Mouse (Mus musculus): Measurements from ENCODE around the gene Pigk. TPM values are rescaled to one million over a fixed set of nuclear protein-coding genes. Genes with fewer than 3 reads are reported as not detected.

Pigk gene
- polyA plus RNA-seq, 1 experiment from 2014 or later, result 54.0 TPM

DNA sequence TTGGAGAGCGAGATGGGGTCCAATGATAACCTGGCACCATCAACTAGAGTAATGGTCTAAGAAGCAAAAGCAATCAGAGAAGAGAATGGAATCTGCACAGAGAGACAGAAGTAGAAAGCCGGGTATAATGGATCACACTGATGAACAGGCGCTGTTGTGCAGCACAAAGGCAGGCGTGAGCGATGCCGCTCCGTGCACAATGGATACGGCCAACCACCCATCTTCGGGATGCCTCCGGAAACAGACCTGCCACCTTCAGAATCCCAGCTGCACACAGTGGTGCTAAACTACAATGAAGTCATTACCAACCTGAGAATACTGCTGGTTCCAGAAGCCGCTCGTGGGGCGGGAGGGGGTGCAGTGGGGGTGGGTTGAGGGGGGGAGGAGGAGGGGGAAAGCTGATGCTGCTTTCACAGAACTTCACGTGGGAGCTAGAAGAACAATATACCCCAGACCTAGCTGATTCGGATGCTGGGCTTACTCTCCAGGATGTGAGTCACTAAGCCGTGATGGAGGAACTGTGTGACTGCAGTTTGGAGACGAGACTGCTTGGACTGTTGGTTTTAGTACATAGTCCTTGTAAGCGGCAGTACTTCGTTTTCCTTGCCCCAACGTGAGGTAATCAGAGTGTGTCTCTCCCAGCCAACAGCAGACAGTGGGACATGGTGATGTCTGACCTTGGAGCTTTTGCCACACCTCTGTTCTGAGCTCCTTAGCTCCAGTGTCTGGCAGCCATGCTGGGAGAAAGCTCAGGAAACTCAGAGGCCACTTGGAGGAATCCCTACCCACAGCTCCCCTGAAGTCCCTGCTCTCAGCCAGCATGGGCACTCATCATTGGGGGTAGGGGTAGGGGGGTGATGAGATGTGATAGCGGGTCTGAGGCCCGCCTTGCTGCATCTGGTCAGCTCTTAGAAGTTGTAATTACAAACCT lies 152.4 kb downstream of the Pigk start:
- H3K9ac ChIP-seq, result no peak overlapping the region
- no peaks in the 10 kb centered on the region for H3K4me1 ChIP-seq
- no peak for ATAC-seq (ENCODE audit: insufficient number of reproducible peaks, low FRiP score, low TSS enrichment, low read depth)
- H3K4me3 ChIP-seq, result no peak overlapping the region
- no peak overlapping the region for H3K27ac ChIP-seq
- no peaks in the 10 kb centered on the region for H3K27me3 ChIP-seq
- WGBS, result 80% methylated on average over 22 of the region's 22 CpGs
- H3K9me3 ChIP-seq, result no peaks in the 10 kb centered on the region
- H3K36me3 ChIP-seq, result no peaks in the 10 kb centered on the region
- H3K4me2 ChIP-seq, result no peak overlapping the region

GRCm38 (mm10) chr3:152867654-152868525 lies 154.0 kb downstream of the Pigk start:
- Histone ChIP-seq H3K4me2 (no peak overlapping the region), H3K4me3 (no peak overlapping the region), H3K27ac (no peak overlapping the region), H3K36me3 (no peaks in the 10 kb centered on the region), H3K9ac (no peak overlapping the region), H3K9me3 (no peaks in the 10 kb centered on the region), H3K4me1 (no peaks in the 10 kb centered on the region), H3K27me3 (no peaks in the 10 kb centered on the region)
- ATAC-seq (ENCODE audit: insufficient number of reproducible peaks, low FRiP score, low TSS enrichment, low read depth), result no peak
- WGBS, result 63% methylated on average over 12 of the region's 12 CpGs

DNA sequence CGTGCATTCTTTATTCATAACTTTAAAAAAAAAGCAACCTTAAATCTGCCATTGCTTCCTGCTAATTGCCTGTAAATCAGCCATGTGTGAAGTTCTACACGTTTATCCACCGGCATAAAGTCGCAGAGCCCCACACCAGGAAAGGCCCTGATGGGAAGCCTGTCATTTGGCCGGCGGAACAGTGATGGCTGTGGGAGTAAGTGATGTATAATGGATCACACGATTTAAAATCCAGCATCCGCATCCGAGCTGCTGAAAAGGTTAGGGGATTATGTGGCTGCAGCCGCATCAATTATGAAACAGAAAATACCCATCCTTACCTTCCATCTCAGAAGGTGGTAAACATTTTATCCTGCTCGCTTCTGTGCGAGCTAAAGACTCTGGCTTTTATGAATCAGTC lies 158.2 kb downstream of the Pigk start:
- no peak overlapping the region for H3K9ac ChIP-seq
- no peak overlapping the region for H3K4me3 ChIP-seq
- no peak overlapping the region for H3K27ac ChIP-seq
- no peak for ATAC-seq (ENCODE audit: insufficient number of reproducible peaks, low FRiP score, low TSS enrichment, low read depth)
- 73% methylated on average over 12 of the region's 12 CpGs for WGBS
- no peaks in the 10 kb centered on the region for H3K27me3 ChIP-seq
- H3K4me1 ChIP-seq, result no peaks in the 10 kb centered on the region
- no peaks in the 10 kb centered on the region for H3K9me3 ChIP-seq
- no peak overlapping the region for H3K4me2 ChIP-seq
- H3K36me3 ChIP-seq, result no peaks in the 10 kb centered on the region

GRCm38 (mm10) chr3:152872596-152872995 lies 158.7 kb downstream of the Pigk start:
- no peaks in the 10 kb centered on the region for H3K4me1 ChIP-seq
- H3K36me3 ChIP-seq, result no peaks in the 10 kb centered on the region
- WGBS, result 68% methylated on average over 6 of the region's 6 CpGs
- H3K4me3 ChIP-seq, result no peak overlapping the region
- ATAC-seq (ENCODE audit: insufficient number of reproducible peaks, low FRiP score, low TSS enrichment, low read depth), result no peak
- no peak overlapping the region for H3K27ac ChIP-seq
- no peak overlapping the region for H3K4me2 ChIP-seq
- H3K9ac ChIP-seq, result no peak overlapping the region
- no peaks in the 10 kb centered on the region for H3K9me3 ChIP-seq
- no peaks in the 10 kb centered on the region for H3K27me3 ChIP-seq

- H3K27ac ChIP-seq, result no peak overlapping the region
- no peaks in the 10 kb centered on the region for H3K27me3 ChIP-seq
- ATAC-seq (ENCODE audit: insufficient number of reproducible peaks, low FRiP score, low TSS enrichment, low read depth), result no peak
- no peaks in the 10 kb centered on the region for H3K4me1 ChIP-seq
- no peak overlapping the region for H3K4me2 ChIP-seq
- no peak overlapping the region for H3K4me3 ChIP-seq
- no peak overlapping the region for H3K9ac ChIP-seq
- WGBS, result 80% methylated on average over 17 of the region's 17 CpGs
- H3K9me3 ChIP-seq, result no peaks in the 10 kb centered on the region
- H3K36me3 ChIP-seq, result no peaks in the 10 kb centered on the region
Measured at GRCm38 (mm10) chr3:152874431-152875355, 160.8 kb downstream of the Pigk start.

DNA sequence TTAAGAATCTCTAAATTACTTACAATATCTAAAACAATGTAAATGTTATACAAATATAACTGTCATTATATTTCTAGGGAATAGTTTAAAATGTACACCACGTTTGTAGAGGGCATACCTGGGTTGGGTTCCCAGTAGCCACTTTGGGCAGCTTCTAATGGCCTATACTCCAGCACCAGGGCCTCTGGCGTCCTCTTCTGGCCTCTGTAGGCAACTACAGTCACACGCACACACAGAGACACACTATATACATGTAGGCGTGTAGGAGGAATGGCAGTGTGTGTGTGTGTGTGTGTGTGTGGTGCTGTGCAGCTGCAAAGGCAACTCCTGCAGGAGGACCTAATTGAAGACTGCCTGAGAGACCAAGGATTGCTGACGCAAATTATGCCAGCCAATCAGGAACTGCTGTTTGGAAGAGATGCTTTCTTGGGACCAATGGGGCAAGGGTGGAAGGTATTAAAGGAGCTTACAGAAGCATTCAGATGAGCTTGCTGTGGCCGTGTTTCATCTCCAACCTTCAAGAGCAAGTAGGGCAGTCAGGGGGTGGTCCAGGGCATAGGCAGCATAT lies 161.9 kb downstream of the Pigk start:
- WGBS, result 83% methylated on average over 6 of the region's 6 CpGs
- Histone ChIP-seq H3K9ac (no peak overlapping the region), H3K27me3 (no peaks in the 10 kb centered on the region), H3K4me3 (no peak overlapping the region), H3K4me2 (no peak overlapping the region), H3K9me3 (no peaks in the 10 kb centered on the region), H3K36me3 (no peaks in the 10 kb centered on the region), H3K27ac (no peak overlapping the region), H3K4me1 (peaks cover 5% of the 10 kb centered on the region)
- no peak for ATAC-seq (ENCODE audit: insufficient number of reproducible peaks, low FRiP score, low TSS enrichment, low read depth)

DNA sequence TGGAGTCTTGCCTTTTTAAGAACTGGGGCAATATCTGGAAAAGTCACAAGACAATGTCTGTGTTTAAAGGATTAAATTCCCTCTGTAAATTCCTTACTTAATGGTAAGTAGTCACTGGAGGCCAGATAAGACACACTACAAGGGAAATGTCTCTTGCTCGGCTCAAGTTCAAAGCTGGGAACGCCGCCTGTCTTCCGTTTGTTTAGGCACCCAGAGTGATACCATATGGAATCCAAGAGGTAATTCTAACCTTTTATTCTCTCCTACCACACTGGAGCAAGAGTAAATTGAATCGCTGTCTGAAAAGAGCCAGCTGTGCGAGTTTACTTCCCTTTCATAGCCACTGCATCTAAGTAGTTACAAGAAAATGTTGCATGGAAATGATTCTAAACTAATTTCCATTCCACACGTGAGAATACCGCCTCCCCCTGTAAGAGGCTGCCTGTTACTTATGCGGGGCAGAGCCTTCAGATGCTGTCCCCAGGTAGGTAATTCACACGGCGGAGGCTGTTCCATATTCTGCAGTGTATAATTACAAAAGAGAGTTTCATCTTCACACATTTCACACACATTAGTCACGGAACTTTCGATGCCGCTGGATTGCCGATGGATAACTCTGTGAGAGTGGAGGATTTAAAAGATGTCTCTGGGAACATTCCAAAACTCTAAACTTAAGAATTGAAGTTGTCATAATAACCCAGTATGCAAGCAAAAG lies 166.4 kb downstream of the Pigk start:
- H3K36me3 ChIP-seq, result no peaks in the 10 kb centered on the region
- H3K9ac ChIP-seq, result no peak overlapping the region
- no peak for ATAC-seq (ENCODE audit: insufficient number of reproducible peaks, low FRiP score, low TSS enrichment, low read depth)
- H3K4me1 ChIP-seq, result peaks cover 17% of the 10 kb centered on the region
- no peaks in the 10 kb centered on the region for H3K27me3 ChIP-seq
- H3K4me2 ChIP-seq, result 0 out of 2 replicates have a peak overlapping the region, but pooled peaks have one; percentile 6
- WGBS, result 37% methylated on average over 15 of the region's 15 CpGs
- H3K9me3 ChIP-seq, result no peaks in the 10 kb centered on the region
- H3K4me3 ChIP-seq, result no peak overlapping the region
- no peak overlapping the region for H3K27ac ChIP-seq

DNA sequence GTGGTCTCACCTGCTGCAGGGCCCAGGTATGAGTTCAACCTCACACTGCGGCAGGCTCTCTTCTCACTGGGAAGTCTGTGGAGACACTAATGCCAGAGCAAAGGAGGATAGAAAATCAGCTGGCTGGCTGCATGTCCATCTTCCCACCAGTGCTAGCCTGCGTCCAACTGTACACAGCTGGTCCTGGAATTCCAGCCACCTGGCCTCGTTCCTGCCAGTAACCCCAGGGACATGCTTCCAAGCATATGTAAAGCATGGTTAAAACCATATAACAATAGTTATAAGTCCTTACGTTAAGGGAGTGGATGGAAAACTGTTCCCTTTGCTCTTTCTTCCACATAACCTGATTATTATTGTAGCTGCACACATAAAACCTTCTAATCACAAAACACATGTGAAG lies 167.8 kb downstream of the Pigk start:
- H3K27me3 ChIP-seq, result no peaks in the 10 kb centered on the region
- 46% methylated on average over 4 of the region's 4 CpGs for WGBS
- no peaks in the 10 kb centered on the region for H3K36me3 ChIP-seq
- H3K4me2 ChIP-seq, result no peak overlapping the region
- no peaks in the 10 kb centered on the region for H3K9me3 ChIP-seq
- no peak overlapping the region for H3K27ac ChIP-seq
- peaks cover 17% of the 10 kb centered on the region for H3K4me1 ChIP-seq
- no peak overlapping the region for H3K4me3 ChIP-seq
- no peak for ATAC-seq (ENCODE audit: insufficient number of reproducible peaks, low FRiP score, low TSS enrichment, low read depth)
- no peak overlapping the region for H3K9ac ChIP-seq

DNA sequence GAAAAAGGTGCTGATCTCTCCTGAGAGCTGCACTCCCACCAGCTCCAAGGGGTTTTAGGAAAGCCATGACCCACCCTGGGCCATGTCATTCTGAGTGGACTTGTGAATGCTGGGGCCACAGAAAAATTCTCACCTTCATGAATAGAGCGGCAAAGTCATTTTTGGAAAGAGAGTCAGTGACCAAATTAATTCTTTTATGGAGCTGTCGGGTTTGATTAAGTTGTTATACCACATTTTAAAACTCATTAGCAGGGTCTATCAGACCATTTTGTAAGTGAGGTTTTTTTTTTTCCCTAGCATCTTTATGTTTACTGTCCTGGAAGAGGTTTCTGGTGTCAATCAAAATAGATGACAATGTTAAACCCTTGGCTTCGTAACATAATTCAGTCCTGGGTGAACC lies 169.7 kb downstream of the Pigk start:
- Histone ChIP-seq H3K4me2 (no peak overlapping the region), H3K9ac (no peak overlapping the region), H3K4me3 (no peak overlapping the region), H3K27me3 (no peaks in the 10 kb centered on the region), H3K27ac (no peak overlapping the region), H3K9me3 (no peaks in the 10 kb centered on the region), H3K4me1 (peaks cover 17% of the 10 kb centered on the region), H3K36me3 (no peaks in the 10 kb centered on the region)
- 82% methylated on average over 3 of the region's 3 CpGs for WGBS
- ATAC-seq (ENCODE audit: insufficient number of reproducible peaks, low FRiP score, low TSS enrichment, low read depth), result no peak

GRCm38 (mm10) chr3:152886749-152887148 lies 172.8 kb downstream of the Pigk start:
- Histone ChIP-seq H3K36me3 (no peaks in the 10 kb centered on the region), H3K4me2 (no peak overlapping the region), H3K4me1 (peaks cover 7% of the 10 kb centered on the region), H3K4me3 (no peak overlapping the region), H3K27me3 (no peaks in the 10 kb centered on the region), H3K27ac (no peak overlapping the region), H3K9ac (no peak overlapping the region), H3K9me3 (no peaks in the 10 kb centered on the region)
- no peak for ATAC-seq (ENCODE audit: insufficient number of reproducible peaks, low FRiP score, low TSS enrichment, low read depth)

DNA sequence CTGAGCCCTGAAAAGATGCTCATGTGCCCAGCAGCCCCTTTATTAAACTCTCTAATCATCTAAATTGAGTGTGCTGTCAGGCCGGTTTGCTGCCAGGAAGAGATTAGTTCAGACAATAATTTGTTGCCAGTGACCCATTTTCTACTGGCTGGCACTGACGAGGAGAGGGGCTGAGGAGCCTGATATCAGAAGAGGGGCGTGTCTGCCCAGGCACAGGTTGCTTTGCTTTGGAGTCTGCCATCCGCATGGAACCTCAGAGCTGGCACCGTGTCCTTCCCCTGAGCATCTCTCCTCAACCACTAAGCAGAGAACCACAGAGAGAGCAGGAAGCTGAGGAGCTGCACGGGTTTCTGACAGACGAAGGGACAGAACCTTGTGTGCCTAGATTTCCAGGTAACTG lies 174.2 kb downstream of the Pigk start:
- WGBS, result 72% methylated on average over 7 of the region's 7 CpGs

More for the DNA sequence above, 174.2 kb downstream of the Pigk start:
- Histone ChIP-seq H3K27ac (no peak overlapping the region), H3K36me3 (no peaks in the 10 kb centered on the region), H3K27me3 (no peaks in the 10 kb centered on the region), H3K4me1 (no peaks in the 10 kb centered on the region), H3K9me3 (no peaks in the 10 kb centered on the region), H3K4me2 (no peak overlapping the region), H3K4me3 (no peak overlapping the region), H3K9ac (no peak overlapping the region)
- no peak for ATAC-seq (ENCODE audit: insufficient number of reproducible peaks, low FRiP score, low TSS enrichment, low read depth)
